Mouse (Mus musculus): Measurements from ENCODE around the gene Cttnbp2nl. TPM values are rescaled to one million over a fixed set of nuclear protein-coding genes. Genes with fewer than 3 reads are reported as not detected.
A peak's percentile ranks its signal among the peaks of the same experiment; 100 is the strongest.

Gene Cttnbp2nl
- polyA plus RNA-seq (2016; fragmentation: Nextera tagmentation; extraction: Ambion mirVana): 53.1 and 65.8 TPM in 2 replicates

DNA sequence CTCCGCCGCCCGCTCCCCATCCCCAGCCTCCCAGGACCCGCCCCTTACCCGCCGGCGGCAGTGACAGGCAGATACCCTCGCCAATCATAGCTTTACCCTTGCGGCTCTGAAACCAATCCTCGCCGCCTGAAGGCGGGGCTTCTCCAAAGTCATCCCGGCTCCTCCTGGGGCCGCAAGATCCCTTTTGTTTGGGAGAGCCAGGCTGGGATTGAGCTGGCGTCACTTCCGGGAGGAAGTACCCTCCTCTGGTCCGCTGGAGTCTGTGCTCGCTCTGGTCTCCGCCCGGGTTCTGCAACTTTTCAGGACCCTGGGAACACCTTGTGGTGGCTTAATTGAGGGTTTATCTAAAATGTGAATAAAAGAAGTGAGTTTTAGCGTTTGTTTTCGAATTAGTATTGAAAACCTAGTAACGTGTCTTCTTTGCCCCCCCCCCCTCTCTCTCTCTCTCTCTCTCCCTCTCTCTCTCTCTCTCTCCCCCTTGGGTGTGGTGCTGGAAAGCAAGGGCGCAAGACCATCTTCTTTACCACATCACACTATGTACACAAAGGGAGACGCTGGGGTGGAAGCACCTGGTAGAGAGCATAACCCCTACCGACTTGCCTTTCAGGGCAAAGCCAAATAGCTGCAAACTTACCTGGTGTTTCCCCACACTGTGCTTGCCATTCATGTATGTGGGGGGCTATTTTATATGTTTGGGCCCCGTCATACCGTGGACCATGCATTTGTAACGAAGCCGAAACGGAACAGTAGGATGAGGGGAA, at the start of gene Cttnbp2nl:
Cttnbp2nl (minus strand) TSS at position 210 of the 761 bp plus-strand sequence.
- Histone ChIP-seq H3K36me3 (replicated peaks) (no peaks in the 10 kb centered on the region), H3K4me1 (peaks cover 28% of the 10 kb centered on the region), H3K27ac (peak within 1 kb of the TSS; percentile 92), H3K27me3 (no peaks in the 10 kb centered on the region), H3K9me3 (no peaks in the 10 kb centered on the region), H3K4me3 (replicated peaks) (peak within 1 kb of the TSS; percentile 78), H3K9ac (peak within 1 kb of the TSS; percentile 84), H3K4me2 (peak within 1 kb of the TSS; percentile 79)
- ATAC-seq (ENCODE audit: low FRiP score): peak; percentile 99
- WGBS: 3% methylated on average over 29 of the region's 31 CpGs

DNA sequence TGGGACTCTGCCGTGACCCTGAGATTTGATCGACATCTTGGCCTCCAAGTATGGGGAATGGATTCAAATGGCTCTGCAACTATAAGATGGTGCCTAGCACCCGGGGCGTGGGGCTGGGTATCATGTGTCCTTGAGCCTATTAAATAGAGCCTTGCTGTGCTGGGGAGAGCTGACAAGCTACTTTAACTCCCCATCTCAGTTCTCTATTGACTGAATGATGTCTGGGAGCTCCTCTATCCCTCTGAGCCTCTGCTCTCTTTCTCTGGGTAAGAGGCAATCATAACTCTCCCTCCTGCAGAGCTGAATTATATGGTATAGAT, 47.3 kb upstream of the Cttnbp2nl start:
- H3K4me2 ChIP-seq: no peak overlapping the region
- no peaks in the 10 kb centered on the region for H3K9me3 ChIP-seq
- H3K27me3 ChIP-seq: no peaks in the 10 kb centered on the region
- no peak overlapping the region for H3K9ac ChIP-seq
- peak overlapping the region; percentile 50; the same call in 1 of the 2 replicates for H3K27ac ChIP-seq
- H3K4me3 ChIP-seq (replicated peaks): no peak overlapping the region
- H3K4me1 ChIP-seq: peaks cover 12% of the 10 kb centered on the region
- H3K36me3 ChIP-seq (replicated peaks): no peaks in the 10 kb centered on the region
- ATAC-seq (ENCODE audit: low FRiP score): no peak
- WGBS: 32% methylated on average over 4 of the region's 4 CpGs

DNA sequence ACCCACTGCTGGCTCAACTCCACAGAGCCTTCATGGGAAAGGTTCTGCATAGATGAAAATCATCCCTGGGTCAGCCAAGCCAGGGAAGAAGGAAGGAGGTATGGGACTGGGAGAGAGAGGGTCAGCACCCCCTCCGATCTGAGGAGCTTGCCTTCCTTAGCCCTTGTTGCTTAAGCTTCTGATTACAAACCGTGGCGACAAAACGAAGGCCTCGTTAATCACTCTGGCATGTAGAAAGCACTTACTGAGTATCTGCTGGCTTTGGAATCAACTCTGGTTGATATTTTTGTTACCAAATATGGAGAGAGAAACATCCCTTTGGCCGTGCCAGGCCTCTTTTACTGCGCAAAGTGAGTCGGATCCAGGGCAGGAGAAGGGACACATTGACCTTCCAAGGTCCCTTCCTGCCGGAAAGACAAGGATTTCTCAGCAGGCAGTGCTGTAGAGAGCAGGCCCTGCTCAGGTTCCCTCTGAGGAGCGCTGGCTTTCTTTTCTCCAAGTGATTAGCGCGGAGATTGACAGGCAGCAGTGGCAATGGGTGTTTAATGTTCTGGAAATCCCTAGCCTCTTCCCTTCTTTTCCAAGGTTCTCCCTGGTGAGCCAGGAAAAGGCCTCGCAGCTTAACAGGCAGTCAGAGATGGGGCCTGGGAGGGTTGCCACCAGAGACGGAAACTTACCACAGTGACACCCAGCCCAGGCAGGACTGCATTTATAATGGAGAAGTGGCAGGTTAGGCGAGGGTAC, 46.8 kb upstream of the Cttnbp2nl start:
- WGBS: 7% methylated on average over 15 of the region's 15 CpGs
- Histone ChIP-seq H3K36me3 (replicated peaks) (no peaks in the 10 kb centered on the region), H3K9ac (no peak overlapping the region), H3K4me3 (replicated peaks) (no peak overlapping the region), H3K27me3 (no peaks in the 10 kb centered on the region), H3K4me1 (peaks cover 12% of the 10 kb centered on the region), H3K27ac (peak overlapping the region; percentile 50; the same call in 1 of the 2 replicates), H3K4me2 (no peak overlapping the region), H3K9me3 (no peaks in the 10 kb centered on the region)
- ATAC-seq (ENCODE audit: low FRiP score): no peak

DNA sequence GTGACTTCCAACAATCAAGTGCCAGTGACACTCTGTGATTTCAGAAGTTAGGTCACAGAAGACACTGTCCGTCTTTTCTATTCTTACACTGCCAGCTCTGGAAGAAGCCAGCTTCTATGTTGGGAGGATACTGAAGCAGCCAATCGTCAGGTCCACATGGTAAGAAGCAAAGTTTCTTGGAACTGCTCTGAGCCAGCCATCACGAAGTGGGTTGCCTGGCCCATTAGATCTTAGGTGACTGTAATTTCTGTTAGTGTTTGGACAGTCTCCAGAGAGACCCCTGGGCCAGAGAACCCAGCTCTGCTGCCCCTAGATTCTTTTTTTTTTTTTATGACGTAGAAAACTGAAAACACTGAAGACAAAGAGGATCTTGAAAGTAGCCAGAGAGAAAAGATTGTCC, 44.6 kb upstream of the Cttnbp2nl start:
- no peak overlapping the region for H3K27ac ChIP-seq
- no peaks in the 10 kb centered on the region for H3K9me3 ChIP-seq
- no peak overlapping the region for H3K9ac ChIP-seq
- no peaks in the 10 kb centered on the region for H3K27me3 ChIP-seq
- no peak overlapping the region for H3K4me3 ChIP-seq (replicated peaks)
- H3K36me3 ChIP-seq (replicated peaks): no peaks in the 10 kb centered on the region
- 84% methylated on average over 4 of the region's 4 CpGs for WGBS
- H3K4me2 ChIP-seq: no peak overlapping the region
- no peak for ATAC-seq (ENCODE audit: low FRiP score)
- peaks cover 21% of the 10 kb centered on the region for H3K4me1 ChIP-seq

DNA sequence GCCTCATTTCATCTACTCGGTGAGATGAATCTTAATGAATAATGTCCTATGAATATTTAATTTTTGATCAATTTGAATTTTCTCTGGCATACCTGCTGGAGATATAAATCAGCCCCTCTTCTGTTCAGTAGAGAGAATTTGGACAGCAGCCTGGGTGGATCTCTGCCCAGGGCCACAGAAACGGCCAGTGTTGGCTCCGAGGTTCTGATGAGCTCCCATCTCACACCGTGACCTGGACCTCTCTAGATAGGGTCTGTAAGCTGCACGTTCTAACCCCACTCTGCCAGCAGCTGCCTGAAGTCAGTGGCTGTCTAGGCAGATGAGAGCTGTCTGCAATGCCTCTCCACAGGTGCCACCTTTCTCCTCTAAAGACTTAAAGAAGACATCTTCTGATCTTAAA, 42.1 kb upstream of the Cttnbp2nl start:
- H3K36me3 ChIP-seq (replicated peaks): no peaks in the 10 kb centered on the region
- no peaks in the 10 kb centered on the region for H3K27me3 ChIP-seq
- no peaks in the 10 kb centered on the region for H3K9me3 ChIP-seq
- no peak for ATAC-seq (ENCODE audit: low FRiP score)
- H3K4me2 ChIP-seq: no peak overlapping the region
- 85% methylated on average over 5 of the region's 5 CpGs for WGBS
- H3K4me1 ChIP-seq: peaks cover 20% of the 10 kb centered on the region
- H3K27ac ChIP-seq: no peak overlapping the region
- no peak overlapping the region for H3K9ac ChIP-seq
- H3K4me3 ChIP-seq (replicated peaks): no peak overlapping the region

DNA sequence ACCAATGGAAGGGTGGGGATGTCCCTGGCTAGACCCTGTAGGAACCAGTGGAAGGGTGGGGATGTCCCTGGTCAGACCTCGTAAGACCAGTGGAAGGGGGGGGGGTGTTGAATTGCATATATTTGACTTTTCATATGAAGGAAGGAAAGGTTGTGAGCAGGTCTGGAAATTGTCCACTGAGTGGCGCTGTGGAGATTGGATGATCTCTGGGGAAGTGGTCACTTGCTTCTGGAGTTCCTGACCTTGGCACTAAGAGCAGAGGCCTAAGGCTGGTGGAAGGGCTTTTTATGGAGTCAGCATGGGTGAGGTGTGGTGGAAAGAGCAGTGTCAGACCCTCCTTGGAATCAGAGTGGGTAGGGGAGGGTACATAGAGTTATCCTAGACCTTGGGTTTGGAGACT, 41.5 kb upstream of the Cttnbp2nl start:
- H3K4me2 ChIP-seq: no peak overlapping the region
- no peak overlapping the region for H3K4me3 ChIP-seq (replicated peaks)
- no peaks in the 10 kb centered on the region for H3K27me3 ChIP-seq
- H3K36me3 ChIP-seq (replicated peaks): no peaks in the 10 kb centered on the region
- H3K4me1 ChIP-seq: peaks cover 14% of the 10 kb centered on the region
- WGBS: 58% methylated on average over 2 of the region's 2 CpGs
- no peak for ATAC-seq (ENCODE audit: low FRiP score)
- no peaks in the 10 kb centered on the region for H3K9me3 ChIP-seq
- H3K9ac ChIP-seq: no peak overlapping the region
- H3K27ac ChIP-seq: no peak overlapping the region

DNA sequence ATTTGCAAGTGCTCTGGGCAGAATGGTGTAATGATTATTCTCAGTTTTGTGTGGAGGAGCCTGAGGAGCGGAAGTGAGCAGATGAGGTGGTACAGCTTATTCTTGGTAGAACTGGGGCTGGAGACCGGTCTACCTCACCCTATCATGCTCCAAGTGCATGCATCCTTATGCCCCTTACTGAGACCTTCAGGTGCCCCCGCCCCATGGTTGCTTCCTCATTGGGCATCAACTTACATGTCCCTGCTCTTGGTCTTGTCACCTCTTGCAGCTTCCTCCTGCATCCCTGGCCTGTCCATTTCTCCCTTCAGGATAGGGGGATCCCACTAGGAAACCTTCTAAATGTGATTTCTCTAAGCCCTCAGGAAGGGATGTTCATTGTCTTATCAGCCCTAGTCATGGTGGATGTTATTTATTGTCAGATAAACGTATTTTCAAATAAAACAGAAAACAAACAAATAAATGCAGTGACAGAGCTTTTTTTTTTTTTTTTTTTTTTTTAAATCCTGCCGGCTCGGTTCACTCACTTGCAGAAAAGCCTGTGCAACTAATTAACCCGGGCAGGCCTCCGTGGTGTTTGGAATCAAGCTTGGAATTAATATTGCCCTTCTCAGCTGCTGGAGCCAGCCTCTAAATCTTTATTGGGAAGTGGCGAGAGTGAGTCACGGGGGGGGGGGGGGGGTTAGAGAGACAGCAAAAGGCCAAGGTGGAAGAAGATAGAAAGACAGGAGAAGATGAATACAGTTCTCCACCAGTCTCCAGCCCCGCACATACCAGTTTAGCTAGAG, 40.0 kb upstream of the Cttnbp2nl start:
- Histone ChIP-seq H3K9ac (no peak overlapping the region), H3K27me3 (no peaks in the 10 kb centered on the region)
- WGBS: 60% methylated on average over 11 of the region's 11 CpGs

DNA sequence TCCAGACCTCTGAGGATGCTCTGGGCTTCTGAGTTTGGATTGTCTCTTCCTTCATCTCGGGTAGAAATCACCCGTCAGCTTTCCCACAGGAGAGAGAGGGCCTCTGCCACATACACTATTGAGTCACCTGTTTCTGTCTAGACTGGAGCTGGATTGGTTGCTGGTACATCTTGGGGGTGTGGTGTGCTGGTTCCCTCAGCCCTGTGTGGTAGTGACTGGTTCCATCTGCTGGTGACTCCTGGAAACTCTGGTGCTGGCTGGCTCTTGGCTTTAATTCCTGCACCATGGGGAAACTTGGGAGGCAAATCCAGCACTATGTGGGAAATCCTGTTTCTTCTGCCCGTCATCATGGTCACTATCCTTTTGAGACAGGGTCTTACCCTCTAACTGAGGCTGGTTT, 38.0 kb upstream of the Cttnbp2nl start:
- no peak overlapping the region for H3K4me3 ChIP-seq (replicated peaks)
- peaks cover 11% of the 10 kb centered on the region; the same call in 1 of the 2 replicates for H3K4me1 ChIP-seq
- H3K27me3 ChIP-seq: no peaks in the 10 kb centered on the region
- no peaks in the 10 kb centered on the region for H3K36me3 ChIP-seq (replicated peaks)
- H3K27ac ChIP-seq: no peak overlapping the region
- 20% methylated on average over 3 of the region's 3 CpGs for WGBS
- no peak overlapping the region for H3K4me2 ChIP-seq
- no peaks in the 10 kb centered on the region for H3K9me3 ChIP-seq
- no peak overlapping the region for H3K9ac ChIP-seq
- peak; percentile 63; the same call in 1 of the 2 replicates for ATAC-seq (ENCODE audit: low FRiP score)

More for the DNA sequence above, 40.0 kb upstream of the Cttnbp2nl start:
- no peak overlapping the region for H3K27ac ChIP-seq
- no peaks in the 10 kb centered on the region for H3K36me3 ChIP-seq (replicated peaks)
- ATAC-seq (ENCODE audit: low FRiP score): no peak
- no peak overlapping the region for H3K4me2 ChIP-seq
- no peak overlapping the region for H3K4me3 ChIP-seq (replicated peaks)
- peaks cover 11% of the 10 kb centered on the region; the same call in 1 of the 2 replicates for H3K4me1 ChIP-seq
- no peaks in the 10 kb centered on the region for H3K9me3 ChIP-seq

DNA sequence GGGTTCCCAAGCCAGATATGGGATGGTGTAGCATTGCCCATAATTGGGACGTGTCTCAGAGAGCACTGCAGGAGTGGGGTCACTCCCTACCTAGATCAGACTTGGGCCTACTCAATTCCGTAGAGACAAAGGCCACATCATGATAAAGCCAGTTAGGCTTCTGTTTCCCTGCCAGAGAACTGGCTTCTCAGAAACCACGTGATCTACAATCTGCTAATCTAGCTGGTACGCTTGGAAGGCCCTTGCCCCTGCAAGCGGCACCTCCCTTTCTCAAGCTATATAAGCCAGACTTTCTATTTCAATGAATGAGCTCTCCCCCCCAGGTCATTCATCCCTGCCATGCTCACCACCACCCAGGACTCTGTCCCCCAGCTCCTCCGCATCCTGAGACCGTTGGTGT, 37.2 kb upstream of the Cttnbp2nl start:
- no peak overlapping the region for H3K9ac ChIP-seq
- no peak overlapping the region for H3K4me3 ChIP-seq (replicated peaks)
- H3K27ac ChIP-seq: no peak overlapping the region
- H3K4me2 ChIP-seq: no peak overlapping the region
- no peaks in the 10 kb centered on the region for H3K9me3 ChIP-seq
- no peak for ATAC-seq (ENCODE audit: low FRiP score)
- H3K36me3 ChIP-seq (replicated peaks): no peaks in the 10 kb centered on the region
- H3K4me1 ChIP-seq: peaks cover 11% of the 10 kb centered on the region; the same call in 1 of the 2 replicates
- 93% methylated on average over 7 of the region's 7 CpGs for WGBS
- H3K27me3 ChIP-seq: no peaks in the 10 kb centered on the region

DNA sequence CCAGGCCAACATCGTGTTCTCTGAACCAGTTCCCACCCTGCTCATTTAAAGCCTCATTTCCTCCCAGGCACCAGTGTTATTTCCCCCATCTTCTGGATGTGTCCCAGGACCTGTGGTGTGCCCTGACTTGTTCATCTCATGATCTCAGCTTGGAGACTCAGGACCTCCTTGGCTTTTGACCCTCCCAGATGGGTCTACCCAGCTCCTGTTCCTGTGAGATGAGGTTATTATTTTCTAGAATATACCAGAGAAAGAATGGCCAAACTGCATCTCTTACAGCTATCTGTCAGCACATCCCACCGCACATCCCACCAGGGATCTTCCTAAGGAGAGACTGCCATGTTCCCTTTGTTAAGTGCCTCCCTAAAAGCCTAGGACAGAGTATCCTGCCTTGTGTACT, 35.7 kb upstream of the Cttnbp2nl start:
- H3K9ac ChIP-seq: no peak overlapping the region
- no peak overlapping the region for H3K4me3 ChIP-seq (replicated peaks)
- H3K4me1 ChIP-seq: peaks cover 11% of the 10 kb centered on the region; the same call in 1 of the 2 replicates
- no peaks in the 10 kb centered on the region for H3K9me3 ChIP-seq
- WGBS: 88% methylated on average over 2 of the region's 2 CpGs
- H3K27ac ChIP-seq: no peak overlapping the region
- no peak for ATAC-seq (ENCODE audit: low FRiP score)
- H3K36me3 ChIP-seq (replicated peaks): no peaks in the 10 kb centered on the region
- H3K27me3 ChIP-seq: no peaks in the 10 kb centered on the region
- H3K4me2 ChIP-seq: no peak overlapping the region

DNA sequence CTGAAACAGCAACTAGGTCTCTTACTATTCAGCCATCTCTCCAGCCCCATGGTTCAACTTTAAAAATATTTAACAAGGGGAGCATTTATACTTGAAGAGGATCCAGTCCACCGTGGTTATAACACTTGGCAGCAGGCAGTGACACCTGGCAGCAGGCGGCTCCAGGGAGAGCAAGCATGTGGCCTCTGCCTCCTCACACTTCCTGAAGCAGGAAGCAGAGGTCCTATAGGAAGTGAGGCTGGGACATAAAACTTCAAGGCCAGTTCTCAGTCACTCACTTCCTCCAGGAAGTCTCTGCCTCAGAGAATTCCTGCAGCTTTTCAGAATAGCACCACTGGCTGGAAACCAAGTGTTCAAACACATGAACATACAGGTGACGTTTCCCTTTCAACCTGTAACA, 34.4 kb upstream of the Cttnbp2nl start:
- no peak overlapping the region for H3K4me2 ChIP-seq
- no peaks in the 10 kb centered on the region for H3K36me3 ChIP-seq (replicated peaks)
- H3K27ac ChIP-seq: no peak overlapping the region
- no peaks in the 10 kb centered on the region for H3K27me3 ChIP-seq
- 79% methylated on average over 3 of the region's 3 CpGs for WGBS
- no peak for ATAC-seq (ENCODE audit: low FRiP score)
- no peaks in the 10 kb centered on the region for H3K9me3 ChIP-seq
- no peak overlapping the region for H3K9ac ChIP-seq
- 0 out of 2 replicates have a peak, but pooled peaks cover 2% of the 10 kb centered on the region for H3K4me1 ChIP-seq
- no peak overlapping the region for H3K4me3 ChIP-seq (replicated peaks)

DNA sequence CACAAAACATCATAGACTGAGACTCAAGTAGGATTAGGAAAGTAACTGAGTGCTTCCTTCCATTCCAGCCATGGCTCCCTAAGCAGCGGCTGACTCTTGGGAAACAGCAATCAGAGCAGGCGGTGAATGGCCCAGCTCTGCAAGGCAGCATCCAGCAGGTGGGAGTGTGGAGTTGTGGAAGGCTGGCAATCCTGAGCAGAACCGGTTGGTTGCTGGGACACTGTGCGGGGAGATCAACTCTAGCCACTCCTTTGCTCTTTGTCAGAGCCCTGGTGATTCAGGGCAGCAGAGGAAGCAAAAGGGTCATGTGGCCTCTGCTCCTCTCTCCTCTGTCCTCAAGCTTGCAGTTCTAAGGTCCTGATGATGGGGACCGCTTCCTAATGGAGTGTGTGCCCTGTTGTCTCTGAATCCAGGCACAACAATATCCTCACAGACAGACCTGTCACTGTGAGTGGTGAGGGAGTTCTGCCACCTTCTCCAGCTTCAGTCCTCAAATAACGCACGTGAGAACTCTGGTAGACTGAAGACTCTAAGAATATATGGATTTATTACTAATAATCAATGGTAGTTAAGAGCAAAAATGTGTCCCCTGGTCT, 25.4 kb upstream of the Cttnbp2nl start:
- no peaks in the 10 kb centered on the region for H3K36me3 ChIP-seq (replicated peaks)
- ATAC-seq (ENCODE audit: low FRiP score): peak; percentile 90
- H3K27me3 ChIP-seq: no peaks in the 10 kb centered on the region
- no peak overlapping the region for H3K4me3 ChIP-seq (replicated peaks)
- 15% methylated on average over 7 of the region's 7 CpGs for WGBS
- no peak overlapping the region for H3K27ac ChIP-seq
- H3K9me3 ChIP-seq: no peaks in the 10 kb centered on the region
- H3K4me2 ChIP-seq: no peak overlapping the region
- no peak overlapping the region for H3K9ac ChIP-seq
- H3K4me1 ChIP-seq: peaks cover 6% of the 10 kb centered on the region; the same call in 1 of the 2 replicates
